Mouse (Mus musculus) layer of hippocampus, adult 2 months (tissue): ENCODE data around the gene Bbs12. TPM values are rescaled to one million over a fixed set of nuclear protein-coding genes. Genes with fewer than 3 reads are reported as not detected.
A peak's percentile ranks its signal among the peaks of the same experiment; 100 is the strongest.

Experiments used
- DNase-seq, 2 experiments: peaks; one replicate each; pipeline ENCODE4 v3.0.0; 2022; ENCODE audit warnings: low spot score in 2 of 2
- H3K27ac ChIP-seq: fragments of 200-600 bp; 2 replicates; pipeline ENCODE4 v1.8.1; 2022
- H3K4me3 ChIP-seq: fragments of 200-600 bp; 2 replicates; pipeline ENCODE4 v1.8.1; 2022; ENCODE audit warnings: mild to moderate bottlenecking
- CTCF ChIP-seq: fragments of 200-600 bp; conservative IDR thresholded peaks from 2 replicates; pipeline ENCODE4 v1.8.1; 2022; ENCODE audit warnings: antibody characterized with exemption, mild to moderate bottlenecking, moderate library complexity
- total RNA-seq, 2 experiments: library from RNA; stranded (reverse); gene quantifications; 2 replicates each; pipeline ENCODE4 v1.2.3; 2021

Bbs12 gene
- total RNA-seq, 2 experiments from 2014 or later: 6.6 to 6.8 TPM

GRCm38 (mm10) chr3:37292654-37293053 lies 19.7 kb upstream of the Bbs12 start:
- H3K27ac ChIP-seq: no peak overlapping the region
- no peak overlapping the region for H3K4me3 ChIP-seq
- no peak for DNase-seq
- no peak for TF ChIP-seq CTCF

- DNase-seq: no peak
- no peak for TF ChIP-seq CTCF
- Histone ChIP-seq H3K27ac (no peak overlapping the region), H3K4me3 (no peak overlapping the region)
Measured at GRCm38 (mm10) chr3:37299470-37299869, 12.9 kb upstream of the Bbs12 start.

- peak; percentile 86 for TF ChIP-seq CTCF
- Histone ChIP-seq H3K4me3 (no peak overlapping the region), H3K27ac (no peak overlapping the region)
- peak; percentile 16 to 59 for DNase-seq
Measured at GRCm38 (mm10) chr3:37302685-37303084, 9.7 kb upstream of the Bbs12 start.

GRCm38 (mm10) chr3:37303392-37304139 lies 8.8 kb upstream of the Bbs12 start:
- Histone ChIP-seq H3K27ac (no peak overlapping the region), H3K4me3 (no peak overlapping the region)
- TF ChIP-seq CTCF: no peak
- DNase-seq: no peak

GRCm38 (mm10) chr3:37311897-37312369 lies 421 bp upstream of the Bbs12 start:
- DNase-seq: no peak
- TF ChIP-seq CTCF: no peak
- peak overlapping the region; percentile 86 for H3K4me3 ChIP-seq
- peak overlapping the region; percentile 96 for H3K27ac ChIP-seq

GRCm38 (mm10) chr3:37313371-37313770 lies 1.0 kb downstream of the Bbs12 start:
- DNase-seq: peak in 1 of 2 experiments; percentile 18
- H3K4me3 ChIP-seq: peak overlapping the region; percentile 86
- H3K27ac ChIP-seq: peak overlapping the region; percentile 96; the same call in 1 of the 2 replicates
- TF ChIP-seq CTCF: no peak

GRCm38 (mm10) chr3:37316233-37316632 lies 3.9 kb downstream of the Bbs12 start:
- TF ChIP-seq CTCF: no peak
- Histone ChIP-seq H3K27ac (no peak overlapping the region), H3K4me3 (no peak overlapping the region)
- DNase-seq: no peak

GRCm38 (mm10) chr3:37324310-37324709 lies 12.0 kb downstream of the Bbs12 start:
- H3K27ac ChIP-seq: no peak overlapping the region
- no peak overlapping the region for H3K4me3 ChIP-seq
- DNase-seq: no peak
- TF ChIP-seq CTCF: peak; percentile 77

- Histone ChIP-seq H3K4me3 (no peak overlapping the region), H3K27ac (no peak overlapping the region; the same call in 1 of the 2 replicates)
- peak in 1 of 2 experiments; percentile 34 for DNase-seq
- TF ChIP-seq CTCF: 0 out of 2 replicates have a peak, but pooled peaks have one; percentile 2
Measured at GRCm38 (mm10) chr3:37325317-37326112, 13.2 kb downstream of the Bbs12 start.

GRCm38 (mm10) chr3:37326627-37327026 lies 14.3 kb downstream of the Bbs12 start:
- no peak for DNase-seq
- Histone ChIP-seq H3K4me3 (no peak overlapping the region), H3K27ac (no peak overlapping the region)
- TF ChIP-seq CTCF: no peak

GRCm38 (mm10) chr3:37328489-37328888 lies 16.1 kb downstream of the Bbs12 start:
- no peak for TF ChIP-seq CTCF
- DNase-seq: no peak
- H3K27ac ChIP-seq: no peak overlapping the region
- H3K4me3 ChIP-seq: no peak overlapping the region

- DNase-seq: no peak
- no peak for TF ChIP-seq CTCF
- Histone ChIP-seq H3K4me3 (no peak overlapping the region), H3K27ac (no peak overlapping the region)
Measured at GRCm38 (mm10) chr3:37329963-37330362, 17.6 kb downstream of the Bbs12 start.

GRCm38 (mm10) chr3:37331999-37332449 lies 19.7 kb downstream of the Bbs12 start:
- Histone ChIP-seq H3K27ac (no peak overlapping the region), H3K4me3 (no peak overlapping the region)
- no peak for DNase-seq
- no peak for TF ChIP-seq CTCF
